Mouse (Mus musculus) heart, embryonic 12.5 days (tissue): ENCODE results near the gene Skap1. TPM values are rescaled to one million over a fixed set of nuclear protein-coding genes. Genes with fewer than 3 reads are reported as not detected.

ENCODE experiments used
- ATAC-seq: fragments of 200-750 bp; cut with Nextera tagmentation; 2 replicates; pipeline ENCODE4 v1.8.0; 2017; ENCODE audit warnings: moderate TSS enrichment, moderate library complexity; ENCODE audit not compliant: insufficient number of reproducible peaks, low FRiP score
- H3K27ac ChIP-seq: fragments of 300-500 bp; sonication (generic); 2 replicates; pipeline ENCODE4 v1.5.1; 2016; ENCODE audit warnings: mild to moderate bottlenecking, moderate library complexity; ENCODE audit not compliant: poor library complexity, severe bottlenecking
- H3K27me3 ChIP-seq: fragments of 300-500 bp; sonication (generic); replicated peaks from 2 replicates; pipeline ENCODE4 v1.6.1; 2016; ENCODE audit warnings: mild to moderate bottlenecking, moderate library complexity
- H3K36me3 ChIP-seq: fragments of 300-500 bp; sonication (generic); 2 replicates; pipeline ENCODE4 v1.6.1; 2016; ENCODE audit warnings: mild to moderate bottlenecking, moderate library complexity
- H3K4me1 ChIP-seq: fragments of 300-500 bp; sonication (generic); replicated peaks from 2 replicates; pipeline ENCODE4 v1.6.1; 2016; ENCODE audit warnings: mild to moderate bottlenecking
- H3K4me2 ChIP-seq: fragments of 300-500 bp; sonication (generic); 2 replicates; pipeline ENCODE4 v1.6.1; 2016; ENCODE audit warnings: mild to moderate bottlenecking, moderate library complexity
- H3K4me3 ChIP-seq: fragments of 300-500 bp; sonication (generic); 2 replicates; pipeline ENCODE4 v1.5.1; 2016; ENCODE audit warnings: mild to moderate bottlenecking
- H3K9ac ChIP-seq: fragments of 300-500 bp; sonication (generic); 2 replicates; pipeline ENCODE4 v1.6.1; 2016; ENCODE audit warnings: mild to moderate bottlenecking, moderate library complexity
- H3K9me3 ChIP-seq: fragments of 300-500 bp; sonication (generic); replicated peaks from 2 replicates; pipeline ENCODE4 v1.6.1; 2016; ENCODE audit warnings: mild to moderate bottlenecking, moderate library complexity
- WGBS: fragments of 180-500 bp; shearing (Covaris S2); methylation state at CpG from one replicate; pipeline ENCODE4 v1.1.7; 2016; 5-methylcytosine and 5-hydroxymethylcytosine counted together
- polyA plus RNA-seq: library from polyadenylated mRNA; unstranded; fragments of >200 nt; fragmentation: Nextera tagmentation; extraction: Ambion mirVana; gene quantifications from 2 replicates; pipeline ENCODE4 v1.2.1, GENCODE M21; 2016

Gene Skap1
- polyA plus RNA-seq, 1 experiment from 2014 or later = 0.50 TPM

- no peak overlapping the region for H3K4me2 ChIP-seq
- H3K4me1 ChIP-seq = no peaks in the 10 kb centered on the region
- no peak overlapping the region for H3K9ac ChIP-seq
- H3K9me3 ChIP-seq = no peaks in the 10 kb centered on the region
- H3K36me3 ChIP-seq = peaks cover 90% of the 10 kb centered on the region
- H3K27me3 ChIP-seq = no peaks in the 10 kb centered on the region
- WGBS = 37% methylated on average over 1 of the region's 1 CpGs
- H3K4me3 ChIP-seq = no peak overlapping the region
- ATAC-seq = no peak
- H3K27ac ChIP-seq = no peak overlapping the region
These were observed 343.7 kb downstream of the Skap1 start for GRCm38 (mm10) chr11:96808066-96808465.

Other genes with a start within 250 kb of the Skap1 start
- gene Hoxb9, start 193.1 kb upstream of the Skap1 start, polyA plus RNA-seq = 0.06 TPM in 1 of 2 replicates, not detected in the other
- 0.06 TPM in 1 of 2 replicates, not detected in the other for gene Hoxb8, start 182.7 kb upstream of the Skap1 start, polyA plus RNA-seq
- gene Hoxb7, start 178.0 kb upstream of the Skap1 start, polyA plus RNA-seq = 0.14 and 0.22 TPM in 2 replicates
- gene Hoxb6, start 172.1 kb upstream of the Skap1 start, polyA plus RNA-seq = 0.62 TPM in 1 of 2 replicates, not detected in the other
- gene Hoxb5, start 161.3 kb upstream of the Skap1 start, polyA plus RNA-seq = 0.14 and 1.9 TPM in 2 replicates
- gene Hoxb4, start 146.3 kb upstream of the Skap1 start, polyA plus RNA-seq = 0.19 and 0.32 TPM in 2 replicates
- gene Hoxb3, start 141.3 kb upstream of the Skap1 start, polyA plus RNA-seq = 0.45 and 0.86 TPM in 2 replicates
- 4.0 TPM in 2 replicates for gene Hoxb2, start 114.1 kb upstream of the Skap1 start, polyA plus RNA-seq
- gene Hoxb1, start 98.8 kb upstream of the Skap1 start, polyA plus RNA-seq = not detected in 2 replicates